Mouse (Mus musculus): ENCODE data around the gene Fam205a1.
A peak's percentile ranks its signal among the peaks of the same experiment; 100 is the strongest.
"Not testable (repeated sequence)": the region's sequence is repeated elsewhere in the genome, so short reads cannot be mapped to it uniquely, and the experiment has no call there.

The Fam205a1 gene

GRCm38 (mm10) chr4:42853788-42854187, at the start of gene Fam205a1:
Gene Fam205a1, minus strand, starts transcription at chr4:42853888.
- not testable (repeated sequence) for DNase-seq (ENCODE audit: low read depth, low spot score)

GRCm38 (mm10) chr4:42902730-42903129, 49.0 kb upstream of the Fam205a1 start:
- no peak for DNase-seq (ENCODE audit: low read depth, low spot score)

- DNase-seq (ENCODE audit: low read depth, low spot score): peak; percentile 17
These were observed 48.5 kb upstream of the Fam205a1 start for GRCm38 (mm10) chr4:42902174-42902573.

- DNase-seq (ENCODE audit: low read depth, low spot score): no peak
These were observed 47.2 kb upstream of the Fam205a1 start for GRCm38 (mm10) chr4:42900878-42901277.

- no peak for DNase-seq (ENCODE audit: low read depth, low spot score)
These were observed 45.2 kb upstream of the Fam205a1 start for GRCm38 (mm10) chr4:42898914-42899313.

- DNase-seq (ENCODE audit: low read depth, low spot score): no peak
These were observed 41.4 kb upstream of the Fam205a1 start for GRCm38 (mm10) chr4:42895118-42895517.

GRCm38 (mm10) chr4:42891176-42891575, 37.5 kb upstream of the Fam205a1 start:
- no peak for DNase-seq (ENCODE audit: low read depth, low spot score)

- no peak for DNase-seq (ENCODE audit: low read depth, low spot score)
These were observed 35.1 kb upstream of the Fam205a1 start for GRCm38 (mm10) chr4:42888806-42889205.

GRCm38 (mm10) chr4:42886926-42887325, 33.2 kb upstream of the Fam205a1 start:
- DNase-seq (ENCODE audit: low read depth, low spot score): no peak

GRCm38 (mm10) chr4:42880677-42880948, 26.9 kb upstream of the Fam205a1 start:
- no peak for DNase-seq (ENCODE audit: low read depth, low spot score)

- DNase-seq (ENCODE audit: low read depth, low spot score): no peak
These were observed 26.4 kb upstream of the Fam205a1 start for GRCm38 (mm10) chr4:42879829-42880676.

- DNase-seq (ENCODE audit: low read depth, low spot score): no peak
These were observed 24.0 kb upstream of the Fam205a1 start for GRCm38 (mm10) chr4:42877657-42878056.

GRCm38 (mm10) chr4:42876586-42877291, 23.1 kb upstream of the Fam205a1 start:
- DNase-seq (ENCODE audit: low read depth, low spot score): peak; percentile 58

GRCm38 (mm10) chr4:42874134-42874533, 20.4 kb upstream of the Fam205a1 start, which contains the start of gene Fam205c:
Gene Fam205c, minus strand, starts transcription at chr4:42874234.
- DNase-seq (ENCODE audit: low read depth, low spot score): no peak

- DNase-seq (ENCODE audit: low read depth, low spot score): no peak
These were observed 19.2 kb upstream of the Fam205a1 start for GRCm38 (mm10) chr4:42872746-42873435.

GRCm38 (mm10) chr4:42872151-42872550, 18.5 kb upstream of the Fam205a1 start:
- DNase-seq (ENCODE audit: low read depth, low spot score): no peak

GRCm38 (mm10) chr4:42870748-42871147, 17.1 kb upstream of the Fam205a1 start:
- DNase-seq (ENCODE audit: low read depth, low spot score): no peak

GRCm38 (mm10) chr4:42868193-42868592, 14.5 kb upstream of the Fam205a1 start:
- DNase-seq (ENCODE audit: low read depth, low spot score): no peak

- DNase-seq (ENCODE audit: low read depth, low spot score): no peak
These were observed 13.7 kb upstream of the Fam205a1 start for GRCm38 (mm10) chr4:42867390-42867789.

GRCm38 (mm10) chr4:42863487-42863886, 9.8 kb upstream of the Fam205a1 start:
- not testable (repeated sequence) for DNase-seq (ENCODE audit: low read depth, low spot score)

- DNase-seq (ENCODE audit: low read depth, low spot score): not testable (repeated sequence)
These were observed 6.8 kb upstream of the Fam205a1 start for GRCm38 (mm10) chr4:42860483-42860882.

GRCm38 (mm10) chr4:42856671-42857070, 3.0 kb upstream of the Fam205a1 start, which contains the start of gene Gm12394:
Gene Gm12394, minus strand, starts transcription at chr4:42856771.
- DNase-seq (ENCODE audit: low read depth, low spot score): not testable (repeated sequence)

Data from CD4-positive helper T cell, adult 2 months (primary cell).